Mouse (Mus musculus): ENCODE data around the gene Snn. TPM values are rescaled to one million over a fixed set of nuclear protein-coding genes. Genes with fewer than 3 reads are reported as not detected.
A peak's percentile ranks its signal among the peaks of the same experiment; 100 is the strongest.

Snn gene
- polyA plus RNA-seq, 1 experiment from 2014 or later: 150 TPM

- peak overlapping the region; percentile 20; the same call in 1 of the 2 replicates for H3K4me2 ChIP-seq (ENCODE audit: low read length)
- H3K9me3 ChIP-seq (ENCODE audit: control insufficient read depth, low read length): no peaks in the 10 kb centered on the region
- ATAC-seq: no peak
- peaks cover 19% of the 10 kb centered on the region for H3K4me1 ChIP-seq (ENCODE audit: control insufficient read depth, insufficient read depth, low read depth, low read length)
- peak overlapping the region; percentile 44; the same call in 1 of the 2 replicates for H3K27ac ChIP-seq (ENCODE audit: low read depth, low read length)
- no peaks in the 10 kb centered on the region for H3K36me3 ChIP-seq (ENCODE audit: control insufficient read depth, insufficient read depth, low read length)
- H3K4me3 ChIP-seq (ENCODE audit: low read length): no peak overlapping the region
- H3K9ac ChIP-seq (ENCODE audit: low read depth, low read length): peak overlapping the region; percentile 44
- H3K27me3 ChIP-seq (replicated peaks; ENCODE audit: control insufficient read depth, insufficient read depth, low read length): no peaks in the 10 kb centered on the region
- WGBS: 14% methylated on average over 13 of the region's 13 CpGs
Measured at GRCm38 (mm10) chr16:11062794-11063721, 2.3 kb downstream of the Snn start.

GRCm38 (mm10) chr16:11064341-11064740 is 3.6 kb downstream of the Snn start:
- no peaks in the 10 kb centered on the region for H3K9me3 ChIP-seq (ENCODE audit: control insufficient read depth, low read length)
- H3K9ac ChIP-seq (ENCODE audit: low read depth, low read length): no peak overlapping the region
- no peak overlapping the region for H3K4me3 ChIP-seq (ENCODE audit: low read length)
- ATAC-seq: no peak
- no peaks in the 10 kb centered on the region for H3K27me3 ChIP-seq (replicated peaks; ENCODE audit: control insufficient read depth, insufficient read depth, low read length)
- no peak overlapping the region for H3K4me2 ChIP-seq (ENCODE audit: low read length)
- no peak overlapping the region for H3K27ac ChIP-seq (ENCODE audit: low read depth, low read length)
- no peaks in the 10 kb centered on the region for H3K36me3 ChIP-seq (ENCODE audit: control insufficient read depth, insufficient read depth, low read length)
- peaks cover 32% of the 10 kb centered on the region for H3K4me1 ChIP-seq (ENCODE audit: control insufficient read depth, insufficient read depth, low read depth, low read length)
- 89% methylated on average over 4 of the region's 4 CpGs for WGBS

GRCm38 (mm10) chr16:11064742-11065141 is 4.0 kb downstream of the Snn start:
- no peak overlapping the region for H3K4me2 ChIP-seq (ENCODE audit: low read length)

GRCm38 (mm10) chr16:11065431-11065830 is 4.7 kb downstream of the Snn start:
- peaks cover 42% of the 10 kb centered on the region for H3K4me1 ChIP-seq (ENCODE audit: control insufficient read depth, insufficient read depth, low read depth, low read length)
- H3K27me3 ChIP-seq (replicated peaks; ENCODE audit: control insufficient read depth, insufficient read depth, low read length): no peaks in the 10 kb centered on the region
- H3K9ac ChIP-seq (ENCODE audit: low read depth, low read length): 0 out of 2 replicates have a peak overlapping the region, but pooled peaks have one; percentile 65
- 0 out of 2 replicates have a peak, but pooled peaks have one; percentile 3 for ATAC-seq
- peak overlapping the region; percentile 65 for H3K4me3 ChIP-seq (ENCODE audit: low read length)
- H3K36me3 ChIP-seq (ENCODE audit: control insufficient read depth, insufficient read depth, low read length): no peaks in the 10 kb centered on the region
- H3K27ac ChIP-seq (ENCODE audit: low read depth, low read length): peak overlapping the region; percentile 79
- WGBS: 62% methylated on average over 5 of the region's 5 CpGs
- H3K9me3 ChIP-seq (ENCODE audit: control insufficient read depth, low read length): no peaks in the 10 kb centered on the region
- H3K4me2 ChIP-seq (ENCODE audit: low read length): peak overlapping the region; percentile 69

More at GRCm38 (mm10) chr16:11064742-11065141, 4.0 kb downstream of the Snn start:
- no peak overlapping the region for H3K27ac ChIP-seq (ENCODE audit: low read depth, low read length)
- no peaks in the 10 kb centered on the region for H3K9me3 ChIP-seq (ENCODE audit: control insufficient read depth, low read length)
- no peak overlapping the region for H3K9ac ChIP-seq (ENCODE audit: low read depth, low read length)
- ATAC-seq: no peak
- peaks cover 36% of the 10 kb centered on the region for H3K4me1 ChIP-seq (ENCODE audit: control insufficient read depth, insufficient read depth, low read depth, low read length)
- WGBS: 82% methylated on average over 6 of the region's 6 CpGs
- no peak overlapping the region for H3K4me3 ChIP-seq (ENCODE audit: low read length)
- no peaks in the 10 kb centered on the region for H3K27me3 ChIP-seq (replicated peaks; ENCODE audit: control insufficient read depth, insufficient read depth, low read length)
- H3K36me3 ChIP-seq (ENCODE audit: control insufficient read depth, insufficient read depth, low read length): no peaks in the 10 kb centered on the region

GRCm38 (mm10) chr16:11066029-11066832 is 5.5 kb downstream of the Snn start, which contains the start of gene Litaf:
TSS of gene Litaf (minus strand) at chr16:11066157.
- H3K9me3 ChIP-seq (ENCODE audit: control insufficient read depth, low read length): no peaks in the 10 kb centered on the region
- no peaks in the 10 kb centered on the region for H3K27me3 ChIP-seq (replicated peaks; ENCODE audit: control insufficient read depth, insufficient read depth, low read length)
- H3K9ac ChIP-seq (ENCODE audit: low read depth, low read length): peak within 1 kb of the TSS; percentile 92
- ATAC-seq: peak; percentile 97
- H3K36me3 ChIP-seq (ENCODE audit: control insufficient read depth, insufficient read depth, low read length): no peaks in the 10 kb centered on the region
- peak within 1 kb of the TSS; percentile 97 for H3K27ac ChIP-seq (ENCODE audit: low read depth, low read length)
- peak within 1 kb of the TSS; percentile 82 for H3K4me2 ChIP-seq (ENCODE audit: low read length)
- peak within 1 kb of the TSS; percentile 65 for H3K4me3 ChIP-seq (ENCODE audit: low read length)
- H3K4me1 ChIP-seq (ENCODE audit: control insufficient read depth, insufficient read depth, low read depth, low read length): peaks cover 49% of the 10 kb centered on the region
- WGBS: under 1% methylated on average over 70 of the region's 78 CpGs

GRCm38 (mm10) chr16:11066833-11067191 is 6.1 kb downstream of the Snn start:
- peak overlapping the region; percentile 65 for H3K4me3 ChIP-seq (ENCODE audit: low read length)
- H3K4me2 ChIP-seq (ENCODE audit: low read length): peak overlapping the region; percentile 82
- no peaks in the 10 kb centered on the region for H3K36me3 ChIP-seq (ENCODE audit: control insufficient read depth, insufficient read depth, low read length)
- H3K9me3 ChIP-seq (ENCODE audit: control insufficient read depth, low read length): no peaks in the 10 kb centered on the region
- H3K27ac ChIP-seq (ENCODE audit: low read depth, low read length): peak overlapping the region; percentile 97
- 0% methylated on average over 18 of the region's 22 CpGs for WGBS
- ATAC-seq: peak; percentile 41
- H3K9ac ChIP-seq (ENCODE audit: low read depth, low read length): peak overlapping the region; percentile 92
- H3K27me3 ChIP-seq (replicated peaks; ENCODE audit: control insufficient read depth, insufficient read depth, low read length): no peaks in the 10 kb centered on the region
- peaks cover 54% of the 10 kb centered on the region for H3K4me1 ChIP-seq (ENCODE audit: control insufficient read depth, insufficient read depth, low read depth, low read length)

GRCm38 (mm10) chr16:11068666-11069065 is 7.9 kb downstream of the Snn start:
- 97% methylated on average over 3 of the region's 3 CpGs for WGBS
- no peaks in the 10 kb centered on the region for H3K27me3 ChIP-seq (replicated peaks; ENCODE audit: control insufficient read depth, insufficient read depth, low read length)
- peaks cover 6% of the 10 kb centered on the region; the same call in 1 of the 2 replicates for H3K36me3 ChIP-seq (ENCODE audit: control insufficient read depth, insufficient read depth, low read length)
- H3K9me3 ChIP-seq (ENCODE audit: control insufficient read depth, low read length): no peaks in the 10 kb centered on the region
- H3K4me3 ChIP-seq (ENCODE audit: low read length): no peak overlapping the region
- no peak overlapping the region for H3K27ac ChIP-seq (ENCODE audit: low read depth, low read length)
- no peak overlapping the region for H3K9ac ChIP-seq (ENCODE audit: low read depth, low read length)
- no peak for ATAC-seq
- H3K4me2 ChIP-seq (ENCODE audit: low read length): peak overlapping the region; percentile 82
- H3K4me1 ChIP-seq (ENCODE audit: control insufficient read depth, insufficient read depth, low read depth, low read length): peaks cover 64% of the 10 kb centered on the region

GRCm38 (mm10) chr16:11069271-11069670 is 8.5 kb downstream of the Snn start:
- 0 out of 2 replicates have a peak overlapping the region, but pooled peaks have one; percentile 3 for H3K9ac ChIP-seq (ENCODE audit: low read depth, low read length)
- WGBS: 73% methylated on average over 6 of the region's 6 CpGs
- H3K36me3 ChIP-seq (ENCODE audit: control insufficient read depth, insufficient read depth, low read length): peaks cover 8% of the 10 kb centered on the region; the same call in 1 of the 2 replicates
- H3K4me2 ChIP-seq (ENCODE audit: low read length): peak overlapping the region; percentile 35; the same call in 1 of the 2 replicates
- ATAC-seq: no peak
- no peaks in the 10 kb centered on the region for H3K27me3 ChIP-seq (replicated peaks; ENCODE audit: control insufficient read depth, insufficient read depth, low read length)
- peaks cover 67% of the 10 kb centered on the region for H3K4me1 ChIP-seq (ENCODE audit: control insufficient read depth, insufficient read depth, low read depth, low read length)
- no peaks in the 10 kb centered on the region for H3K9me3 ChIP-seq (ENCODE audit: control insufficient read depth, low read length)
- H3K4me3 ChIP-seq (ENCODE audit: low read length): no peak overlapping the region
- H3K27ac ChIP-seq (ENCODE audit: low read depth, low read length): peak overlapping the region; percentile 9; the same call in 1 of the 2 replicates
